Mouse (Mus musculus) thymus, postnatal 4 days (tissue): ENCODE measurements around the gene Akirin1.

Experiments used
- DNase-seq: peaks from one replicate; pipeline ENCODE4 v3.0.0; 2021

Akirin1 gene

GRCm38 (mm10) chr4:123717574-123718433, 32.3 kb downstream of the Akirin1 start, which contains the start of gene Ndufs5:
TSS of gene Ndufs5 (minus strand) at chr4:123718202.
- peak; percentile 98 for DNase-seq

- no peak for DNase-seq
Measured at GRCm38 (mm10) chr4:123712431-123712830, 37.7 kb downstream of the Akirin1 start.

GRCm38 (mm10) chr4:123707340-123707739, 42.8 kb downstream of the Akirin1 start:
- DNase-seq, result no peak

GRCm38 (mm10) chr4:123705340-123705739, 44.8 kb downstream of the Akirin1 start:
- no peak for DNase-seq

- no peak for DNase-seq
Measured at GRCm38 (mm10) chr4:123693384-123693783, 56.8 kb downstream of the Akirin1 start.

- no peak for DNase-seq
Measured at GRCm38 (mm10) chr4:123692071-123692470, 58.1 kb downstream of the Akirin1 start.

GRCm38 (mm10) chr4:123690311-123690710, 59.8 kb downstream of the Akirin1 start:
- DNase-seq, result no peak

GRCm38 (mm10) chr4:123687025-123687781, 62.9 kb downstream of the Akirin1 start:
- DNase-seq, result peak; percentile 53

GRCm38 (mm10) chr4:123686368-123687024, 63.6 kb downstream of the Akirin1 start:
- DNase-seq, result no peak

- DNase-seq, result no peak
Measured at GRCm38 (mm10) chr4:123685506-123686242, 64.5 kb downstream of the Akirin1 start.

- DNase-seq, result no peak
Measured at GRCm38 (mm10) chr4:123685046-123685445, 65.1 kb downstream of the Akirin1 start.
